Mouse (Mus musculus) megakaryocyte progenitor cell, adult 5-6 weeks (primary cell): ENCODE data around the gene Fam83e. TPM values are rescaled to one million over a fixed set of nuclear protein-coding genes. Genes with fewer than 3 reads are reported as not detected.

Experiments used
- ATAC-seq: replicated peaks from 2 replicates; pipeline ENCODE4 v1.8.0; 2016; ENCODE audit warnings: mild to moderate bottlenecking, moderate TSS enrichment, inconsistent platforms; ENCODE audit not compliant: poor library complexity
- total RNA-seq, 2 experiments: library from RNA; stranded (forward) in 1 of 2; stranded (reverse) in 1 of 2; fragments of 157-497, 149-512 nt in 1 of 2; fragments of 200-1000 nt in 1 of 2; gene quantifications; 2 replicates each; pipeline versions ENCODE4 v1.2.3 to v1.2.4; 2015 to 2017

Fam83e gene
- total RNA-seq (2015) (0.54 and 0.78 TPM in 2 replicates), total RNA-seq (2017) (0.37 and 0.51 TPM in 2 replicates)

- ATAC-seq, result no peak
These were observed at the start of gene Fam83e for GRCm38 (mm10) chr7:45720413-45721233. Gene Fam83e, plus strand, starts transcription at chr7:45721212.

GRCm38 (mm10) chr7:45677627-45678295, 43.3 kb upstream of the Fam83e start:
- ATAC-seq, result no peak

GRCm38 (mm10) chr7:45678513-45678912, 42.5 kb upstream of the Fam83e start:
- no peak for ATAC-seq

- no peak for ATAC-seq
These were observed 40.9 kb upstream of the Fam83e start for GRCm38 (mm10) chr7:45679966-45680621.

- 0 out of 2 replicates have a peak, but pooled peaks have one; percentile 15 for ATAC-seq
These were observed 39.8 kb upstream of the Fam83e start for GRCm38 (mm10) chr7:45681046-45681736.

- ATAC-seq, result peak; percentile 96
These were observed 38.6 kb upstream of the Fam83e start for GRCm38 (mm10) chr7:45682144-45683126.

- ATAC-seq, result no peak
These were observed 37.5 kb upstream of the Fam83e start, which contains the start of gene Ntn5 for GRCm38 (mm10) chr7:45683396-45684050. Gene Ntn5, plus strand, starts transcription at chr7:45684022.

GRCm38 (mm10) chr7:45685811-45686210, 35.2 kb upstream of the Fam83e start:
- no peak for ATAC-seq

- no peak for ATAC-seq
These were observed 34.2 kb upstream of the Fam83e start for GRCm38 (mm10) chr7:45686841-45687240.

- ATAC-seq, result peak; percentile 48
These were observed 31.9 kb upstream of the Fam83e start for GRCm38 (mm10) chr7:45689099-45689498.

- ATAC-seq, result no peak
These were observed 31.2 kb upstream of the Fam83e start for GRCm38 (mm10) chr7:45689800-45690199.

GRCm38 (mm10) chr7:45692364-45692763, 28.6 kb upstream of the Fam83e start:
- no peak for ATAC-seq

GRCm38 (mm10) chr7:45693921-45694591, 27.0 kb upstream of the Fam83e start, which contains the start of gene Sec1:
Gene Sec1, minus strand, starts transcription at chr7:45694402.
- no peak for ATAC-seq

GRCm38 (mm10) chr7:45695098-45695497, 25.9 kb upstream of the Fam83e start:
- ATAC-seq, result no peak

GRCm38 (mm10) chr7:45697894-45698293, 23.1 kb upstream of the Fam83e start:
- ATAC-seq, result no peak

GRCm38 (mm10) chr7:45699523-45700141, 21.4 kb upstream of the Fam83e start, which contains the start of gene Car11:
Gene Car11, plus strand, starts transcription at chr7:45699843.
- ATAC-seq, result no peak

GRCm38 (mm10) chr7:45700301-45701015, 20.6 kb upstream of the Fam83e start:
- peak; percentile 30; the same call in 1 of the 2 replicates for ATAC-seq
